Mouse (Mus musculus): ENCODE results near the gene Vmac.

Vmac gene

DNA sequence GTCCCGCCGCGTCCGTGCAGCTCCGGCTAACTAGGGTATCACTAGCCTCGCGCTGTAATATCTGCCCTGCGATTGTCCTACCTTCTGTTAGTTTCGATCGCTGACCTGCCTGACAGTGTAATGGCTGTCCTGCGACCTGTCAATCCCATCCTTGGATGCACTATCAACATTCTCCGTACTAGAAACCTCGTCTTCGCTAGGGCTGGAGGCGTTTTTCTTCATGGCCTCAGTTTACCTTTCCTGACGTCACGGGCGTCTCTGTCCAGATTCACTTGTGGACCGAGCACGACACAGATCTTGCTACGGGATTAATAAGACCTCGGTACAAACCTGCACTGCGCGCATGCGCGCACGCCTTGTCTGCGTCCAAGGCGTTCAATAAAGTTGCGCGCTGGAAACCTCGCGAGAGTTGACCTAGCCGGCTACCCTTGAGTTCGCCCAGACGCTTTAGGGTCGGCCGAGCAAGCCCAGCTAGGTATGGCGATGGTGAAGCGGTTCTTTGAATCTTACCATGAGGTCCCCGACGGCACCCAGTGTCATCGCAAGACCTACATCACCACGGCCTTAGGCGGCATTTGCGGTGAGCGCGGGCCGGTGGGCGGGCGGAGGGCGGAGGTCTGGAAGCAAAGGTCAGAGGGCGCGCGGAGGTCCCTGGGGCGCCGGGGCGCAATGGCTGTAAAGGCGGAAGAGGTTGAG, at the start of gene Vmac, which contains the start of gene Ndufa11:
Gene Vmac, minus strand, starts transcription at position 660 of the 696 bp plus-strand sequence.
Gene Ndufa11, plus strand, starts transcription at position 405 of the 696 bp plus-strand sequence.
- DNase-seq = peak; percentile 100

DNA sequence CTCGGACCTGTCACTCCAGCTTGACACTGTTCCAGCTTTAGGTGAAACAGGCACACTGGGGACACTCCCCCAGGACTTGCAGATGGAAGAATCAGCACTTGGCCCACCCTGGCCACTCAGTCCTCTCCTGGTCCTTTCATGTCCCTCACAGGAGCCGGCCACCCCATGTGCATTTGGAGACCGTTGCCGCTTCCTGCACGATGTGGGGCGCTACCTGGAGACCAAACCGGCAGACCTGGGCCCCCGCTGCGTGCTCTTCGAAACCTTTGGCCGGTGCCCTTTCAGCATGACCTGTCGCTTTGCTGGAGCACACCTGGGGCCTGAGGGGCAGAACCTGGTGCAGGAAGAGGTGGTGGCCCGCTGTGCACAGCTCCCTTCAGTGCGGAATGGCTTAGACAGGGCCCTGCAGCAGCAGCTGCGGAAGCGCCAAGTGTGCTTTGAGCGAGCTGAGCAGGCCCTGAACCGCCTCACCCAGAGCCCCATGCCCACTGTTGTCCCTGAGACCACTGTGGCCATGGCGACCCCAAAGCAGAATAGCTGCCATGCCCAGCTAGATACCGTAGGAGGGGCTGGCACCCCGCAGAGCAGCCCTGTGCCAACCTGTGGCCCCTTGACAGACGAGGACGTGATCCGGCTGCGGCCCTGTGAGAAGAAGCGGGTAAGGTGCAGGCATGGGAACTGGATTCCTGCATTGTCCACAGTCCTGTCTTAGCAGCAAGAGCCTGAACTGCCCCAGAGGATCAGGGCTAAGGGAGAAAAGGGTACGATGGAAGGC, 49.0 kb upstream of the Vmac start:
- DNase-seq = no peak

DNA sequence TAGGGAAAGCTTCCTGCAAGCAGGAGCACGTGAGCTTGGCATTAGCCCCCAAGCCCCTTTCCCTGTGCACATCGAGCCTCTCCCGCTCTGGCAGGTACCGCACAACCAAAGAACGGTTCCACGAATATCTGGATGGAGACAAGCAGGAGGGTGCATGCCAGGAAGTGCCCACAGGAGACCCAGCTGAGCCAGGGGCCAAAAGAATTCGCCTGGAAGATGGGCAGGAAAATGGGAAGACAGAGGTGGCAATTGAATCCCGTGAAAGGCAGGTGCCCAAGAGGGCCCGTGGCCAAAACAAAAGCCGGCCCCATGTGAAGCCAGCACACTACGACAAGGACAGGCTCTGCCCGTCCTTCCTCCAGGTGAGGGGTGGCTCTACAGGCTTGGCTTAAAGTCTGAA, 47.6 kb upstream of the Vmac start:
- no peak for DNase-seq

DNA sequence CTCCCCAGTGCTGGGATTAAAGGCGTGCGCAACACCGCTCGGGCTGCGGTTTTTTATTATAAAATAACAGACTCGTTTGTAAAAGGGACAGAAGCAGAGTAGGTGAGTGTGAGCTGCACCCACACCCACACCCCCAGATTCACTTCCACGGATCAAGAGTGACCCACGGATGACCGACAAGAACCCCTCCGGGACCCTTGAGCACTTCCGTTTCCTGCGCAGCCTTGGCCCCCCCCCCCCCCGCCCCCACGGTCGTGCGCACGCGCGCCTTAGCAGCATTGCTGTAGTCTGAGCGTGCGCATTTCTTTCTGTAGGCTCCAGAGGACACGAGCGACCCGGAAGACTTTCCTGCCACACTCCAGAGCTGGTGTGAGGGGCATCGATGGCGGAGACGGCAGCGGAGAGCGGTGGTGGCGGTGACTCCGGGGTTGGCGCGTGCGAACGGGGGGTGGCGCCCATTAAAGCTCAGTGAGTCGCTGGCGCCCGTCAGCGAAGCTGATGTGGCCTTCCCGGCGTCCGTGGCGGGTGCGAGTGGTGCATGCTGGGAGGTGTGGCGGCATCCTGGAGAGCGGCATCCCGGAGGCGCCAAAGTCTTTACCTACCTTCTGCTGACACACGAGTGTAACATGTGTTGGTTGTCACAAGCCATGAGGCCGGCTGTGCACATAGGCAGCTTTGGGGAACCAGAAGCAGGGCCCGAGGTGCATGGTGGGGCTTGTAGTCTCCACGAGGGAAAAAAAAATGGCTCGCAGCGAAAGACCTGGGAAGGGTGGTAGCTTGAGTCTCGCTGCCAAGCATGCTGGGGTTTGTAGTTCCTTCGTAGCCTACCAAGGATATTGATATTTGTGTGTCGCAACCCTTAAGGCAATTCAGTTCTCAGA, 46.9 kb upstream of the Vmac start, which contains the start of gene Dus3l:
Gene Dus3l, plus strand, starts transcription at position 284 of the 881 bp plus-strand sequence.
- DNase-seq = peak; percentile 94

DNA sequence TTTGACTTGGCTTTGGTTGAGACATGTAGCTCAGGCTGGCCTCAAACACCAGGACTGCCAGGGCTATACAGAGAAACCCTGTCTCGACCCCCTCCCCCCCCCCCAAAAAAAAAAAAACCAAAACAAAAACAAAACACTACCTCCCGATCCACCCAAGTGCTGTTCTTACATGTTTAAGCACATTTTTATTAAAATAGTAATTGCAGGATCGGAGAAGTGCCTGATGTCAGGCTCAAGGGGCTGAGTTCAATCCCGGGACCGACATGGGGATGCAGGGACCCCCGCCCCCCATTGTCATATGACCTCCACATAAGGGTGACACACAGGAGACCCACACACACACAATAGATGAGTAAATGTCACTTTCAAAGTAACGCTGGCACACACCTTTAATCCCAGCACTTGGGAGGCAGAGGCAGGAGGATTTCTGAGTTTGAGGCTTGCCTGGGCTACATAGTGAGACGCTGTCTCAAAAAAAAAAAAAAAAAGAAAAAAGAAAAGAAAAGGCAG, 46.0 kb upstream of the Vmac start:
- no peak for DNase-seq

DNA sequence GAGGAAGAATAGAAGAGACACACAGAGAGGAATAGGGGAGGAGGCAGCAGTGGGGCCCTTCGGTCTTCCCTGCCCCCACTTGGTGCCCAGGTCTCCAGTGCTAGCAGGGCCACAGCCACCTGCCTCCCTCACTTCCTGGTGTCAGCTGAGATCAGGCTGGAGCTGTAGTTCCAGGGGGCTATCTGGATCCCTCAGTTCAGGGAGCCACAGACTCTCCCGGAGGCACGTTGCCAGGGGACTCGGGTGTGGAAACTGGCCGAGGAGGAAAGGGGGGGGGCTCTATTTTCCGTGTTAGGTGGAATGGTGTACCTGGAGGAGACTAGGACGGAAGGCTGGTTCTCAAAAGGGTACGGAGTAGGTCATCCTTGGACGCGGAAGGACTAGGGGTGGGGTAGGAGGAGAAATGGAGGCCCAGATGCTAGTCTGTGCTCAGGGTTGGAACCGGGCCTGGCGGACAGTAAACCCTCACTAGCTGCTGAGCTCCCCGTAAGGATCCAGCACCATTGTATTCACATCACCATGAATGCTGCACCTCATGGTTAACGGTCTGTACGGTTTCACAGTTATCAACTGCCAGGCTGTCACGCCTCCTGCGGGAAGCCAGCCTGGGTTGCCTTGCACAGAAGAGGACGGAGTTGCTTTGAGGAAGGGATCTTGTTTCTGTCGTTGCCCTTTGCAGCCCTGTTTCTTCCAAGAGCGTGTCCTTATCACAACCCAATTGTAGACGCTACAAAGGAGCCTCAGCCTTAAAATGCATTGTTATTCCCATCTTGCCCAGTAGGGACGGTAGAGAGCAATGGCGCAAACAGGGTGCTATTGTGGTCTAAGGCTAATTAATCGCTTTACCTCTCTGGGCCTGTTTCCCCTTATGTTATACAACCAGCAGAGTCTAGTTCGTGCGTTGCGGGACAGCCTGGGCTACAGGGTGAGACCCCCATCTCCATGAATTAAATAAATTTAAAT, 45.2 kb upstream of the Vmac start:
- DNase-seq = peak; percentile 54

DNA sequence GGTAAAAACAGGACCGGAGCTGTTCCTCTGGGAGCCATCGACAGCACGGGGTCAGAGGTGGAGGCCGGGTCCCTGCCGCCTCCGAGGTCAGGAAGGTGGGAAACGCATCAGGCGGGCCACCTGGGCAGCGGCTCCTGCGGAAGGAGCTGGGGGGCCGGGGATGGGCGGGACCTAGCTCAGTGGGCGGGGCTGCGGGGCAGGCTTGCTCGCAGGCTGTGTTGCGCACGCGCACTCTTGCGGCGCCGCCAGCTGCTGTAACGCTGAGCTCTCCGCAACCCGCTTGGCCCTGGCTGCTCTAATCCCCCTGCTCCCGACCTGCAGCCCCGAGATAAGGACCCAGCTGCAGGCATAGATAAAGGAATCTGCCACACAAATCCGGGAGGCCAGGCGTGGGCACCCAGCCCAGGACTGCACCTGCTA, 44.2 kb upstream of the Vmac start:
- DNase-seq = peak; percentile 96

DNA sequence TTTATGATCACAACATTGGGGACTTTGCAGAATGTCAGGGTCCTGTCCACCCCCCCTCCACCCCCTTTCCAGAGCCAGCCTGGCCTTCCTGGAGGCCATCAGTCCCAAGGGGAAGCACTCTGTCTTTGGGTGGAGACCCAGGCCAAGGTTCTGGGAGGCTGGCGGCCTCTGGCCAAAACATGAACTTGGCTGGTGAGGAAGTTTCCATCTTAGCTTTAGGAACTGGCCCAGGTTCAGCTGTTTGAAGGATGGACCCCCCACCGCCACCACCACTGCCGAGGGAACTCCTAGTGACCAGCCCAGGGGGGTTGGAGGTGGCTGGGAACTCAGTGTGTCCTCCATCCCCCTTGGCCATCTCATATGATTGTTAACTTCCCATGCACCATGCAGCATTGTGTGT, 43.3 kb upstream of the Vmac start:
- DNase-seq = no peak

DNA sequence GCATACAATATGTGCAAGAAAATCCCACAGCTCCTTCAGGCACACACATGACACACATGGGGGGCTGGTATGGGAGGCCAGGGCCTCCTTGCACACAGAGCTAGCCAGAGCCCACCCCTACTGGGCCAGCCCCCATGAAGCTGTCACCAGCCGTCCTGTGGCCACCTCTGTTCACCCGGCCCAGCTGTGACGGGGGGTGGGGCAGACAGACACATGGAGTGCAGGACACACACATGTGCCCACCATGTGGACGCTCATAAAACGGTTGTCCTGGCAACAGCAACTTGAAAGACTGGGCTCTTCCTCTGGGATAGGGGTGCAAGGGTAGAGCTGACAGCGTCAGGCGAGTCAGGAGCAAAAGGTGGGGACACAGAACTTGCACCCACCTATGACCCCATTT, 41.4 kb upstream of the Vmac start:
- DNase-seq = peak; percentile 58

DNA sequence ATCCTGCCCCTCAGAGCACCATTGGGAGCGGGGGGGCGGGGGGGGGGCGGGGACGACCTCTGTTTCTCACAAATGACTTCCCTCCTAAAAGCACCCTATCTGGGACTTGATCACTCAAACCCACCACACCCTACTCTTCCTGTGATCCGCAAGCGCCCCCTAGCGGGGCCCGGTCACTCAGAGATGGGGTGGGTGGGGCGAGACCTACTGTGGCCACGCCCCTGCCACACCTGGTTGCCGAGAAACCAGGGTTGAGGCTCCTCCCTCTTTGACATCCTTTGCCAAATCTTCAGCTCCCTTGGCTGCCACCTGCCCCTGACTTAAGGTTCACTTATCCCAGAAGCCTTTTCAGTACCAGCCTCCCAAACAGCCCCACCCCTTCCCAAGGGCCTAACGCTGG, 40.3 kb upstream of the Vmac start:
- DNase-seq = peak; percentile 69

DNA sequence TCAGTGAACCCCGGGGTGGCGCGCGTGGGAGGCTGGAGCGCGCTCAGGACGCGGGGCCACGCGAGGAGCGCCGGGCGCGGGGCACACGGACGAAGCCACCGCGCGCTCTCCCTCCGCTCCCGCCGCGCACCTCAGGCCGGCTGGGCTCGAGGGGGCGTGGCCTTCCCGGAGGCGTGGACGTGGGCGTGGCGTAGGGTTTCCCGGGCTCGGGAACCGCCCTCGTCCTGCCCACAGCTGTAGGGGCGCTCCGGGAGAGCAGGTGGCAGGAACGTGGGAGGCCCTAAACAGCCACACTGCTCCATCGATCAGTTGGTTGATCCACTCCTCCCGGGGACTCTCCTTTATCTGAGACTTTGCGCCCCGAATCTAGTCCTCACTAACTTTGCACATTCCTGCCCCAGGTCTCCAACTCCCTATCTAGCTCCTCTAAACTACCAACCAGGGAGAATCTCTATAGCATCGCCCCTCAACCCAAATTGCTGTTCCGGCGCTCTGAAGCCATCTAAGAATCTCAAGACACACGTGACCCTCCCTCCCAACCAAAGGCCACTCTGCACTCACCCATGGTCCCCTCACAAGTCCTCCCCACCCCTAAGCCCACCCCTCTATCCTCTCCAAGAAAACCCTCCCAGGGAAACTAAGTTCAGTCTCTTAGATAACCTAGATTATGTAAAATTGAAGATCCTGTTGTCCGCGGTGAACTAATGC, 39.7 kb upstream of the Vmac start, which contains the start of gene Nrtn:
Gene Nrtn, minus strand, starts transcription at position 115 of the 708 bp plus-strand sequence.
- peak; percentile 91 for DNase-seq

DNA sequence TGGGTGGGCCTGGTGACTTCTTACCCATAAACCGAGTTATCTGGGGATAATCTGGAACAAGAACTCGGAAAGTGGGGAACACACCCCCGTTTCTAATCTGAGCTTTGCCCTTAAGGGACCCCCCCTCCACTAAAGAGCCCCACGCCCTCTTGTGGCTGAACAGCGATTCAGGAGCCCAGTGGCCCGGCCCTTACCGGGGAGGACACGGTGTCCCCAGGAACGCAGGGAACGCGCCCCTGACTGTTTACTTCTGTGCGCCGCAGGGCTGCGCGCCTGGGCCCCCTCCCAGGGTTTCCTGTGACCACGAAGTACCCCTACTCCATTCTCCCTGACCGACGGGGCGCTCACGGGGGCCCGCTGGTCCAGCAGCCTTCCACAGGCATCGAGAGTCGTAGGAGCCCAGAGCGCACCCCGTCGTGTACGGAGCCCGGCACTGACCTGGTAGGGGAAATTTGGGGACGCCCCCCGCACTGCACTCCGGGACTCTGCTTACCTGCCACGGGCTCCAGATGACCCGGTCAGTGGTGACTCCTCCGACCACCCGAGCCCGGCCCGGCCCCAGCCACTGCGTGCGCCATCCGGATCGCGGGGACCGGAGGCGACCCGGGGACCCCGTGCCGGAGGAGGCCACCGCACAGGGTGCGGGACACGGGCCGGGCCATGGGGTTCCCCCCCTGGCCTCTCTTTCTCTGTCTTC, 39.0 kb upstream of the Vmac start:
- peak; percentile 38 for DNase-seq

DNA sequence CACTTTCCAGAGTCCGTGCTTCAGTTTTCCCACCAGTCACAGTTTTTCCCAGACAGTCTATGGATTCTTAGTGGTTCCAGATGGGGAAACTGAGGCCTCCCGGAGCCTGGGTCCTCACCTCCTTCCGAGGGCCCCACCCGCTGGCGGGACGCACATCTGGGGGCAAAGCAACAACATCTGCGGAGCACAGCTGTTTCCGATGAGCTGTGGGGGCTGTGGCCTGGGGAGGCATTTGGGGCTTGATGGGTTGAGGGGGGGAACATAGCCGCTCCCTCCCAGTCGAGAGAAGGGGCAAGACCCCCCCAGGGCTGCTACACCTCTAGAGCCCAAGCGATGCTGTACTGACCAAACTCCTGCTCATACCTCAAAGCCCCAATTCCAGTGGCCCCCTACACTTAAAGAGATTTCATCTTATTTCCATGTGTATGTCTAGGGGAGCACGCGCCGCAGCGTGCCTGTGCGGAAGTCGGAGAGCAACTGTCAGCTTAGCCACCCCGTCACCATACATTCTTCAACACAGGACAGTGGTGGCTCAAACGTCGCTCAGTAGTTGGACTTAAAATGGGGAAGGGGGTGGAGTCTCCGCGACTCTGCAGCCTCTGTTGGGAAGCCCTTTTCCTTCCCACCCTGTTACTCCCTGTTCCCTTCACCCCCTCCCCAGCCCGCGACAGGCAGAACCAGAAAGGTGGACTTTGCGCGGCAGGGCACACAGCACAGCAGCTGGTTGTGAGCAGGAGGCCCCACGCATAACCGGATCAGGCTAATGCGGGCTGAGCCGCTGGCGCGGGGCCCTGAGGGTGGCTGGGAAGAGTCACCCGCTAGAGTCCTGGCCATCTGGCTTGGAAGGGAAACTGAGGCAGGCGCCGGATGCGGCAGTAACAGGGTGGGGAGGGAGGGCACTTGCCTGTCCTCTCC, 36.7 kb upstream of the Vmac start:
- peak; percentile 20 for DNase-seq

DNA sequence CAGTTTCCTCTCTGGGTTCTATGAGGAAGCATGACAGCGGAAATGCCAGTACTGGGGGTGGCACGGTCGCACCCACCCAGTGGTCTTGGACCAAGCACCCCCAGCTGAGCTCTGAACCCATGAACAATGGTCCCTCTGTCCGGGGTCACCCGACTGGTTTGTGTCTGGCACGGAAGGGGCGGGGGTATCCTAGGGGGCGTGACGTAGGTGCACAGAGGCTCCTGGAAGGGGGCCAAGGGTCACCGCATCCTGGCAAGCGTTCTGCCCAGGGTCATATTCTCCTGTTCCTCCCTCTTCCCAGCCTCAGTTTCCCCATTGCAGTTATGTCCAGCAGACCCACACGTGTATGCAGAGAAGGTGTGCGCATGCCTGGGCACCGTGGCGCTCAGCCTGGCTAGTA, 35.6 kb upstream of the Vmac start:
- no peak for DNase-seq

DNA sequence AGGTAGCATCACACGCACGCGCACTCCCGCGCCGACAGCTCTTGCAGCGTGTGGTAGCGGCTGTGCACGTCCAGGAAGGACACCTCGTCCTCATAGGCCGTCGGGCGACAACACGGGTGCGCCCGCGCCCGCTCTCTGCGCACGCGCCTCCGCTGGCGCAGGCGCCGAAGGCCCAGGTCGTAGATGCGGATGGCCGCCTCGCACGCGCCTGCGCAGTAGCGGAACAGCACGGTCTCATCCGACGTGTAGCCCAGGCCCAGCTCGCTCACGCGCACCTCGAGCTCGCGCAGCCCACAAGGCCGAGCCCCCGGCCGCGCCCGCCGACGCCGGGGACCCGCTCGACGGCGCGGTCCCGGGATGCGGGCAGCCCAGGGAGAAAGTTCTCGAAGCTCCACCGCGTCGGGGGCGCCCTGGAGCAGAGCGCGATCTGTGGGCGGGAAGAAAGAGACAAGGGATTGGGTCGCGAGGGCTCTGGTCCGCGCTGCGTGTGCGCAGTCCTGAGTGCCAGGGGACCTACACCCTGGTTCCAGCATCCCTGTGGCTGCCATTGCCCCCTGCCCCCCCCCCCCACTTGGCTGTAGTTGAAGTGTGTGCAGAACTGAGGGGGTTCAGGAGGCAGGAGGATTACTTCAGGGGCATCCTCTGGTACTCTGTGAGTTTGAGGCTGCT, 33.7 kb upstream of the Vmac start:
- DNase-seq = peak; percentile 81

DNA sequence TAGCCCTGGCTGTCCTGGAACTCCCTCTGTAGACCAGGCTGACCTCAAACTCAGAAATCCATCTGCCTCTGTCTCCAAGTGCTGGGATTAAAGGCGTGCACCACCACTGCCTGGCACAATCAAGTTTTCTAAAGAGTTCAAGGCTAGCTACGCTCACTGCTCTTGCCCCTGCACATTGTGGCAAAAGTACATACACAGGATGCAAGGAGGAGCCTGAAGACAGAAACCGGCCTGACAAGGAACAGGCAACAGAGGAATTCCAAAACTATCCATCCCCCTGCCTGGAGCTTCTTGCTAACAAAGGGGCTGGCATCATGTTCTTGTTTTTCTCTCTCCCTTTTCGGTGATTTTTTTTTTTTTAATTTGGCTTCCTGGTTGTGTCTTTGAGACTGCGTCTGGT, 26.4 kb upstream of the Vmac start:
- no peak for DNase-seq

DNA sequence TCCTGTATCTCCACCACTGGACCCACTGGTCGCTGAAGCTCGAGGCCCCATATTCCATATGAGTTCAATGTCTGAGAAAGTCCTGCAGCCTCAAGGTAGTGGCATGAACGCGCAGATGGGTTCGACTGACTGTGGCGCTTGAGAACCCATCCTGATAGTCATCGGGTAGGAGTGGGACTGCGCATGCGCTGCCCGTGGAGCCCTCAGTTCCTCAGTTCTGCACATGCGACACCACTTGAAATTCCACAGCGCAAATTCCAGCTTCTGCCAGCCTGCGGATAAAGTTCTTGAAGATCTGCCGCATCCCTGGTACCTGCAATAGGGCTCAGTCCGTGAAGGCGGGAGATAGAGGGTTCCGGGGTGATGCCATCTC, 23.0 kb upstream of the Vmac start:
- DNase-seq = no peak

DNA sequence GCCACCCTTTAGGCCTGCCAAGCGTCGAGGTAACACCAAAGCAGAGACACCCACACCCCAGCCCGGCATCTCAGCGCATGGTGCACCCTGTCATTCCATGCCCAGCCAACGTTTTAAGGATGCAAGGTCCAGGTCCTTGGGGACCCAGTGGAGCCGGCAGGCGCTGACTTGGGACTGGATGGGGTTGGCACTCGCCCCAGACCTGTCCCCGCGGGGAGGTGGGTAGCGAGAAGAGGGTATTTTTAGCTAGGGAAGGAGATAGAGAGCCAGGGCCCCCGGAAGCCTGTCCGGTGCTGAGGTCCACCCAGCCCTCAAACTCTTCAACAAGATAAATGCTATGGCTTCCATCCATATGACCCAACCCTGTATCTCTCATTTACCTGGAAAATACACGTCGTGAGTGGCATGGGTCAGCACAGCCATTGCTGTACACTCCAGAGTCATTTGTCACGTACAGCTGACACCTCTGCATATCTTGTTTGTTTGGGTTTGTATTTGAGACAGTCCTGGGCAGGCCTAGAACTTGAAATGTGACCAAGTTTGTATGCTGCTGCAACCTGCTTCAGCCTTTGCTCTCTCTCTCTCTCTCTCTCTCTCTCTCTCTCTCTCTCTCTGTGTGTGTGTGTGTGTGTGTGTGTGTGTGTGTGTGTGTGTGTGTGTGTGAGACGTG, 22.4 kb upstream of the Vmac start:
- no peak for DNase-seq
